ENCODE assay signal across 10 mouse cellular contexts in the genomic region with DNA sequence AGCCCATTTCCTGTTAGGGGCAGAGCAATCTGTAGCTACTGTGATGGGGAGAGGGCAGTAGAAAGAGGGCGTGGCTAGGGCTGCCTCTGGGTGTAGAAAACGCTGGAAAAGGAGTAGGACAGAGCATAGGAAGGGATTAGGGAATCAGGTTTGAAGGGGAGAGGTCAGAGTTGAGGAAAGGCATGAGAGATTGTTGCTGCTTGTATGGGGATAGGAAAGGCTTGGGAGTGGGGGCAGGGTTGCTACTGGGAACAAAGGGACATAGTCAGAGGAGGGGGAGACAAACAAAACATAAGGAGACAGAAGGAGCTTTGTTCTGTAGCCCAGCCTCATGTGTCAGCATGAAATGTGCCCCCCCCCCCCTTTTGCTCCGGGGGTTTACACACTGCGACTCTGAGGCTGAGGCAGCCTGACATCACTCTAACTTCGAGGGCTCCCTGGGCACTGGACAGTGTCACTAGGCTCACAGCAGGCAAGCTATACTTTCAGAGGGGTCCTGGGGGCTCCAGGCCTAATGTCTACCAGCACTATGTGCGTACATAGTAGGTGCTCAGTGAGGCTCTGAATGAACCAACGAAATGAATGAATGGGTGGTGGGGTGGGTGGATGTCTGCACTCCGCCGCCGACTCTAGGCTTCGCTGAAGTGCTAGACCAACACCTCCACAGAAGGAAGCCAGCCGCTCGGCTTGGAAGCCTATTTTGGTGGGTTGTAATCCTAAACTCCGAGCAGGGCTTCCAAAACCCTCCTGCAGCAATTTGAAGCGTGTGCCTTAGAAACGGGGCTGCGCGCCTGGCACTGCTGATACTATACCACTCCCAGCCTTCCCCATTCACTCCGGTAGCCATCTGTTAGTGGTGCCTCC. TPM values are rescaled to one million over a fixed set of nuclear protein-coding genes. Genes with fewer than 3 reads are reported as not detected.
A peak's percentile ranks its signal among the peaks of the same experiment; 100 is the strongest.
DNase-seq lines count a peak whose midpoint lies in the region; ATAC-seq lines count a peak whose summit lies in the region.
"Had no signal": no experiment of that assay in that cellular context is flagged by ENCODE, and none has a peak within 500 bp of the region (broad histone marks: within the 10 kb centered on the region; RNA-seq: fewer than 3 reads in every experiment).

No protein-coding gene starts in this region.

- WGBS in kidney, embryonic 15.5 days = 38% methylated on average over 19 of the region's 19 CpGs
- 34% methylated on average over 19 of the region's 19 CpGs for WGBS in hindbrain, embryonic 16.5 days
- 32% methylated on average over 19 of the region's 19 CpGs for WGBS in neural tube, embryonic 13.5 days

- H3K36me3 ChIP-seq in kidney, embryonic 15.5 days = no peaks in the 10 kb centered on the region
- no peaks in the 10 kb centered on the region for H3K36me3 ChIP-seq in hindbrain, embryonic 16.5 days (ENCODE audit: control insufficient read depth, insufficient read depth, low read length)
- H3K36me3 ChIP-seq in neural tube, embryonic 13.5 days = no peaks in the 10 kb centered on the region

- ATAC-seq in kidney, embryonic 15.5 days (replicated peaks; ENCODE audit: low FRiP score) = peak; percentile 29; the same call in 1 of the 2 replicates
- peak; percentile 50 for ATAC-seq in hindbrain, embryonic 16.5 days
- peak; percentile 59 for ATAC-seq in neural tube, embryonic 13.5 days (ENCODE audit: low read depth)
- ATAC-seq in megakaryocyte-erythroid progenitor cell, adult 5-6 weeks (replicated peaks; ENCODE audit: low FRiP score, low TSS enrichment, poor library complexity, severe bottlenecking) = no peak

- no peak overlapping the region for H3K4me3 ChIP-seq in kidney, embryonic 15.5 days (replicated peaks)
- 0 out of 2 replicates have a peak overlapping the region, but pooled peaks have one; percentile 3 for H3K4me3 ChIP-seq in hindbrain, embryonic 16.5 days (ENCODE audit: low read length)
- no peak overlapping the region for H3K4me3 ChIP-seq in neural tube, embryonic 13.5 days

- DNase-seq in kidney, adult 11 months = no peak
- DNase-seq in embryo, embryonic 9.5 days (ENCODE audit: extremely low spot score) = peak; percentile 68
- no peak for DNase-seq in adrenal gland, adult 18-20 months (ENCODE audit: low spot score in 2 of 2)
- no peak for DNase-seq in urinary bladder, adult 18-20 months (ENCODE audit: low spot score in 2 of 2)
- DNase-seq: thymus, postnatal 14 days had no signal

- no peaks in the 10 kb centered on the region for H3K9me3 ChIP-seq in kidney, embryonic 15.5 days (replicated peaks)
- no peaks in the 10 kb centered on the region for H3K9me3 ChIP-seq in hindbrain, embryonic 16.5 days (ENCODE audit: control insufficient read depth, low read length)
- H3K9me3 ChIP-seq in neural tube, embryonic 13.5 days = no peaks in the 10 kb centered on the region

- H3K4me1 ChIP-seq in kidney, embryonic 15.5 days = peaks cover 12% of the 10 kb centered on the region; the same call in 1 of the 2 replicates
- peaks cover 31% of the 10 kb centered on the region for H3K4me1 ChIP-seq in hindbrain, embryonic 16.5 days (ENCODE audit: control insufficient read depth, insufficient read depth, low read depth, low read length)
- peaks cover 61% of the 10 kb centered on the region for H3K4me1 ChIP-seq in neural tube, embryonic 13.5 days (replicated peaks)

- H3K27ac ChIP-seq in kidney, embryonic 15.5 days = no peak overlapping the region
- H3K27ac ChIP-seq in hindbrain, embryonic 16.5 days (ENCODE audit: low read depth, low read length) = peak overlapping the region; percentile 41
- peak overlapping the region; percentile 63 for H3K27ac ChIP-seq in neural tube, embryonic 13.5 days (replicated peaks)
- H3K27ac ChIP-seq: macrophage had no signal

- peaks cover 20% of the 10 kb centered on the region for H3K27me3 ChIP-seq in kidney, embryonic 15.5 days
- no peaks in the 10 kb centered on the region for H3K27me3 ChIP-seq in hindbrain, embryonic 16.5 days (replicated peaks; ENCODE audit: control insufficient read depth, insufficient read depth, low read length)
- H3K27me3 ChIP-seq in neural tube, embryonic 13.5 days = no peaks in the 10 kb centered on the region

- H3K9ac ChIP-seq in kidney, embryonic 15.5 days = no peak overlapping the region
- H3K9ac ChIP-seq in hindbrain, embryonic 16.5 days (ENCODE audit: low read depth, low read length) = peak overlapping the region; percentile 21; the same call in 1 of the 2 replicates
- peak overlapping the region; percentile 53 for H3K9ac ChIP-seq in neural tube, embryonic 13.5 days

- no peak overlapping the region for H3K4me2 ChIP-seq in kidney, embryonic 15.5 days
- peak overlapping the region; percentile 25 for H3K4me2 ChIP-seq in hindbrain, embryonic 16.5 days (ENCODE audit: low read length)
- H3K4me2 ChIP-seq in neural tube, embryonic 13.5 days = peak overlapping the region; percentile 32

RNA-seq across cellular contexts. Expression of gene Adcy5, which starts 9.9 kb away (rescaled TPM):
- 0.66 and 0.87 TPM in 2 replicates for polyA plus RNA-seq in kidney, embryonic 15.5 days (2015; fragmentation: Nextera tagmentation; extraction: Ambion mirVana)
- polyA plus RNA-seq in hindbrain, embryonic 16.5 days (2015; fragmentation: Nextera tagmentation; extraction: Ambion mirVana) = 7.0 and 7.2 TPM in 2 replicates
- 4.0 and 5.3 TPM in 2 replicates for polyA plus RNA-seq in neural tube, embryonic 13.5 days (2015; fragmentation: Nextera tagmentation; extraction: Ambion mirVana)
- not detected in 2 replicates for total RNA-seq in megakaryocyte-erythroid progenitor cell, adult 5-6 weeks (2014; fragmentation: Nextera tagmentation)
- total RNA-seq in megakaryocyte-erythroid progenitor cell, adult 5-6 weeks (2017) = not detected in 2 replicates
- total RNA-seq in adrenal gland, adult 18-20 months (2021) = 10 to 100 TPM in 1 of 2 experiments, 1 to 10 TPM in 1; 8.9 to 18.3 TPM
